Mouse (Mus musculus) E14TG2a.4 (cell line): Measurements from ENCODE around the gene Kndc1.

ENCODE experiments used
- CTCF ChIP-seq: conservative IDR thresholded peaks from 2 replicates; pipeline ENCODE4 v1.5.1; 2014; ENCODE audit warnings: low read length
- NANOG ChIP-seq: IDR thresholded peaks from 2 replicates; pipeline ENCODE4 v1.6.1; 2014; ENCODE audit warnings: borderline replicate concordance, low read length, mixed read lengths

GRCm38 (mm10) chr7:139957437-139957836 is 62.9 kb downstream of the Kndc1 start:
- TF ChIP-seq CTCF (no peak), NANOG (no peak)
